Mouse (Mus musculus) heart, embryonic 16.5 days (tissue): ENCODE measurements around the gene Cks1b. TPM values are rescaled to one million over a fixed set of nuclear protein-coding genes. Genes with fewer than 3 reads are reported as not detected.

Experiments used
- ATAC-seq: fragments of 200-750 bp; cut with Nextera tagmentation; replicated peaks from 2 replicates; pipeline ENCODE4 v1.8.0; 2017; ENCODE audit warnings: moderate number of reproducible peaks; ENCODE audit not compliant: insufficient read depth, low FRiP score; ENCODE audit errors: extremely low read depth
- H3K27ac ChIP-seq: fragments of 300-500 bp; sonication (generic); 2 replicates; pipeline ENCODE4 v1.5.1; 2014; ENCODE audit warnings: mild to moderate bottlenecking, low read length, control low read depth, moderate library complexity
- H3K27me3 ChIP-seq: fragments of 300-500 bp; sonication (generic); 2 replicates; pipeline ENCODE4 v1.6.1; 2014; ENCODE audit warnings: low read length, mixed read lengths; ENCODE audit not compliant: control insufficient read depth, insufficient read depth
- H3K36me3 ChIP-seq: fragments of 300-500 bp; sonication (generic); 2 replicates; pipeline ENCODE4 v1.6.1; 2014; ENCODE audit not compliant: control insufficient read depth, insufficient read depth
- H3K4me1 ChIP-seq: fragments of 300-500 bp; sonication (generic); 2 replicates; pipeline ENCODE4 v1.6.1; 2014; ENCODE audit warnings: low read length, mixed read lengths; ENCODE audit not compliant: control insufficient read depth, insufficient read depth
- H3K4me2 ChIP-seq: fragments of 300-500 bp; sonication (generic); 2 replicates; pipeline ENCODE4 v1.6.1; 2014; ENCODE audit warnings: low read depth, mild to moderate bottlenecking, control low read depth, low read length
- H3K4me3 ChIP-seq: fragments of 300-500 bp; sonication (generic); 2 replicates; pipeline ENCODE4 v1.5.1; 2014; ENCODE audit warnings: mild to moderate bottlenecking, control low read depth, low read length
- H3K9ac ChIP-seq: fragments of 300-500 bp; sonication (generic); 2 replicates; pipeline ENCODE4 v1.6.1; 2014; ENCODE audit warnings: low read length, control low read depth
- H3K9me3 ChIP-seq: fragments of 300-500 bp; sonication (generic); replicated peaks from 2 replicates; pipeline ENCODE4 v1.6.1; 2016; ENCODE audit warnings: low read length; ENCODE audit not compliant: control insufficient read depth
- WGBS: fragments of 180-500 bp; shearing (Covaris S2); extraction: QIAGEN DNeasy Blood & Tissue Kit; methylation state at CpG from one replicate; pipeline ENCODE4 v1.1.7; 2014; 5-methylcytosine and 5-hydroxymethylcytosine counted together
- polyA plus RNA-seq: library from polyadenylated mRNA; unstranded; fragments of >200 nt; fragmentation: Nextera tagmentation; extraction: Ambion mirVana; gene quantifications from 2 replicates; pipeline ENCODE4 v1.2.1, GENCODE M21; 2015

Cks1b gene
- polyA plus RNA-seq, 1 experiment from 2014 or later, result 304 TPM

DNA sequence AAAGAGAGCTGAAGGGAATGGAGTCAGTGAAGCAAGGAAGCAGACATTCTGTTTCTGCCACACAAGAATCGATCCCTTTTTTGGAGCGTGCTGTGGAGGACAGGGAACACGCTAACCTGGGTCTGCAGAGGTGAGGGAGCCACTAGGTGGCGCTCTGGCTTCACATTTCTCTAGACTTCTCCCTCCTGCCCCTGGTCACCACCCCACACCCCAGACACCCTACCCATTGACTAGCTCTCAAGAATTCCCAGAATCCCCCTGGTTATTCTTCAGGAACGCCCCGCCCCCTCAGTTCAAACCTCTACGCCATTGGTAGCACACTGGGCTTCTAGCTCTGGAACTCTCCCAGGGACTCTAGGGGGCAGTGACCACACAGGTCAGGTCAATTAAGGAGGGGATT, 31.4 kb upstream of the Cks1b start:
- H3K4me2 ChIP-seq, result peak overlapping the region; percentile 15
- peak; percentile 65 for ATAC-seq
- H3K4me1 ChIP-seq, result peaks cover 20% of the 10 kb centered on the region
- whole genome bisulfite sequencing, result 35% methylated on average over 7 of the region's 7 CpGs
- H3K9ac ChIP-seq, result peak overlapping the region; percentile 55
- H3K9me3 ChIP-seq, result no peaks in the 10 kb centered on the region
- no peaks in the 10 kb centered on the region for H3K27me3 ChIP-seq
- no peak overlapping the region for H3K4me3 ChIP-seq
- H3K36me3 ChIP-seq, result peaks cover 23% of the 10 kb centered on the region
- peak overlapping the region; percentile 88 for H3K27ac ChIP-seq

DNA sequence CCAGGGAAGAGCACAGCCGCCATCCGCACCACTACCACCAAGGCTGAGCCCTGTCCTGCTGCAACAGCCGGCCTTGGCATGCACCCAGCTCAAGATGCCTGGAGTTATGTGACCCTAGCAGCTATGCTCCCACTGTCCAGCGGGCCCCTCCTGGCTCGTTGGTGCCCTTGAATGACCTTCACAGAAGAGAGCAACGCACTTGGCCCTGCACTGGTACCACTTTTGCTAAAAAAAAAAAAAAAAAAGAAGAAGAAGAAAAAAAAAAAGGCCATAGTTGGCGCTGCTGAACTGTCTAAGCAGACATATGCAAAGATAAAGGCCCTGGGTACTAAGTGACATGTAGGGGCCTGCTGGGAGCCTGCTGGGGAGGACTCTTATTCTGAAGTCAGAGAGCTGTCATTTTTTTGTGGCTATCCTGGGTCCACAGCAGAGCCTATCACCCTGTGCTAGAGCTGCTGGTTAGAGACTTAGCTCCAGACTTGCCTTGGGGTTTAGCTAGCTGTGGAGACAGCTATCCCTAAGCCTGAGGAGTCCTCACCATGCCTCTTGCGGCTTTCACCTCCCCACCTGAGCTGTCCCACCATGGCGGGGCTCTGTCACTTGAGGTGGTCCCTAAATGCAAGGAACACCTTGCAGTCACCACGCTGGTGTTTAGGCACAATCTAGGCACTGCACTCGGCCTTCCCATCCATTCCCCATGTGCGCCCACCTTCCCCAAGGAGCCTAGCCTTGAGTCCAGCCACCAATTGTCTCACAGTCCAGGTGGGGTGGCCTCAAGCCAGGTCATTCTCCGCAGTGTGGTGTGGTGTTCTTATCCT, 30.7 kb upstream of the Cks1b start:
- ATAC-seq, result peak; percentile 87
- H3K9ac ChIP-seq, result peak overlapping the region; percentile 62
- H3K4me2 ChIP-seq, result peak overlapping the region; percentile 15
- H3K27me3 ChIP-seq, result no peaks in the 10 kb centered on the region
- 35% methylated on average over 13 of the region's 13 CpGs for WGBS
- peaks cover 20% of the 10 kb centered on the region for H3K4me1 ChIP-seq
- H3K9me3 ChIP-seq, result no peaks in the 10 kb centered on the region
- H3K36me3 ChIP-seq, result peaks cover 27% of the 10 kb centered on the region
- H3K4me3 ChIP-seq, result no peak overlapping the region
- H3K27ac ChIP-seq, result peak overlapping the region; percentile 88

- H3K9ac ChIP-seq, result no peak overlapping the region
- no peaks in the 10 kb centered on the region for H3K9me3 ChIP-seq
- peaks cover 18% of the 10 kb centered on the region; the same call in 1 of the 2 replicates for H3K36me3 ChIP-seq
- no peak overlapping the region for H3K4me3 ChIP-seq
- no peaks in the 10 kb centered on the region for H3K27me3 ChIP-seq
- 83% methylated on average over 2 of the region's 2 CpGs for WGBS
- H3K27ac ChIP-seq, result no peak overlapping the region
- no peak for ATAC-seq
- no peak overlapping the region for H3K4me2 ChIP-seq
- H3K4me1 ChIP-seq, result peaks cover 8% of the 10 kb centered on the region
Measured at GRCm38 (mm10) chr3:89440691-89441090, 22.5 kb upstream of the Cks1b start.

DNA sequence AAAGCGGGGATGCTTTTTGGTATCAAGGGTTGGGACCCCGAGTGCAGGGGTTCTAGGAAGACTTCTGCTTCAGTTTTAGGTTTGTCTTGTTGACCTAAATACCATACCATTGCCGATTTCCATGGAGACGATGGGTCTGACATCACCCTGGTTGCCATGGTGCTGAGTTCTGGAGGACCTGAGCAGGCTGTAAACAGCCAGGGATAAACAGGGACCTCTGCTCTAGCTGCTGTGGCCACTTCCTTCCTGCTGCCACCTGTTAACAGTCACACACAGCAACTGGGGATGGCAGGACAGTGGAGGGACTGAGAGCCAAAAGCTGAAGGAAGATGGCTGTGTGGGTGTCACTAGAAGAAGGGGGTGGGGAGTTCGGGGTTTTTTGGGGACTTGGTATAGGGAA, 19.1 kb upstream of the Cks1b start:
- Histone ChIP-seq H3K4me1 (peaks cover 8% of the 10 kb centered on the region), H3K4me2 (peak overlapping the region; percentile 77), H3K27me3 (no peaks in the 10 kb centered on the region), H3K9me3 (no peaks in the 10 kb centered on the region), H3K4me3 (peak overlapping the region; percentile 76), H3K36me3 (peaks cover 16% of the 10 kb centered on the region), H3K9ac (peak overlapping the region; percentile 79), H3K27ac (peak overlapping the region; percentile 86)
- ATAC-seq, result 0 out of 2 replicates have a peak, but pooled peaks have one; percentile 19
- WGBS, result 21% methylated on average over 5 of the region's 5 CpGs

DNA sequence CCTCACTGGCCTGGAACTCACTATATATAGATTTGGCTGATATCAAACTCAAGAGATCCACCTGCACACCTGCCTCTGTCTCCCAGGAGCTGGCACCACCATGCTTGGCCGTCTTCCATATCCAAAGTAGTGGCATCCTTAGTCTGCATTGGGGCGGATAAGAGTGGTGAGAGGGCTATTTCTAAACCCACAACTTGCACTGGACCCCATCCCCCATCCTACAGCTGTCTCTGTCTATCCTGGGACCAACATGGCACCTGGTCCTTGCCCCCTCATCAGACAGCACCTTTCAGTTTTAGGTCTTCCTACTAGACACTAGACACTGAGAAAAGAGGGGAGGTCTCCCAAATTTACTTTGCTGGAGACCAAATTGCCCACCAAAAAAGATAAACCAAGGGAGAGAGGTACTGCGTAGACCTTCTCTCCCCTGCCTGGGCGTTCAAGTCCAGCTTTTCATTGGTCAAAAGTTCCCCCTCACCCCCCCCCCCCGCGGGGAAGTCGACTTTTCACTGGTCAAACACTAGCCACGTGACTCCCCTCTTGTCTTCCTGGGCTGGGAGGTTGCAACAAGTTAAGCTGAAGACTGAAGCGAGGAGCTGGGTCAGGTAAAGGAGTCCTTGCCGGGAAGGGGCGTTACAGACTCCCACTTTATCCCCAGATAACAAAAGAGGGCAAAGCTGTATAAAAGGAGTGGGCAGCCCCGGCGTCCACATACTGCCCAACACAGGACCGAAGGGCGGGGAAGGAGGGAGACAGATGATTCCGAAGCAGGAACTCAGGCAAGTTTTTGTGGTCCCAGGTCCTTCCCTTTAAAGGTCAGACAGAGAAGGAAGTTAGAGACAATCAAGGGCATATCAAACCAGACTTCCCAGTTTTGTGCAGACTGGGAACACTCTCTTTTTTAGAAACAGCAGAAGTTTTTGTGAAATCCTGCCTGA, 18.3 kb upstream of the Cks1b start, which contains the start of gene Pbxip1:
Pbxip1 (plus strand) TSS at position 531 of the 938 bp plus-strand sequence.
- Histone ChIP-seq H3K27ac (peak within 1 kb of the TSS; percentile 86), H3K4me2 (peak within 1 kb of the TSS; percentile 77), H3K4me3 (peak within 1 kb of the TSS; percentile 76), H3K9me3 (no peaks in the 10 kb centered on the region), H3K9ac (peak within 1 kb of the TSS; percentile 79), H3K27me3 (no peaks in the 10 kb centered on the region), H3K4me1 (peaks cover 11% of the 10 kb centered on the region), H3K36me3 (peaks cover 16% of the 10 kb centered on the region)
- 3% methylated on average over 16 of the region's 16 CpGs for WGBS
- peak; percentile 89 for ATAC-seq

DNA sequence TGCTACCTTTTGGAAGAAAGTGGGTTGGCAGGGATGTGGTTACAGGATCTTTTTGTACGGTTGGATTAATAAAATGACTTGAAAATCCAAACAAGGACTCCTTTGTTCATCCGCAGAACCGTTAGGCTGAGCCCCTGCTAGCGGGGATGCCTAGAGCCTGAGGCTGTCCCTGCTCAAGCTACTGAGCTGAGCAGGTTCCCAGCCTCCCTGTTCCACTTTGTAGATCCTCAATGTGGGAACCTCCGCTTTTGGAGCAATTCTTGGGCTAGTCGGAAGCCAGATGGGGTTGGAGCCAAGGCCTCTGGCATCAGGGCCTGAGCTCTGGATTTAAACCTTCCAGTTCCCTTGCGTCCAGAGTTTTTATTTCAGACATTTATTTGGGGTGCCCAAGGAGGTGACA, 16.9 kb upstream of the Cks1b start:
- Histone ChIP-seq H3K4me3 (no peak overlapping the region), H3K9ac (no peak overlapping the region), H3K9me3 (no peaks in the 10 kb centered on the region), H3K4me1 (peaks cover 18% of the 10 kb centered on the region), H3K27me3 (no peaks in the 10 kb centered on the region), H3K4me2 (no peak overlapping the region), H3K36me3 (peaks cover 16% of the 10 kb centered on the region), H3K27ac (no peak overlapping the region)
- WGBS, result 81% methylated on average over 7 of the region's 7 CpGs
- no peak for ATAC-seq

DNA sequence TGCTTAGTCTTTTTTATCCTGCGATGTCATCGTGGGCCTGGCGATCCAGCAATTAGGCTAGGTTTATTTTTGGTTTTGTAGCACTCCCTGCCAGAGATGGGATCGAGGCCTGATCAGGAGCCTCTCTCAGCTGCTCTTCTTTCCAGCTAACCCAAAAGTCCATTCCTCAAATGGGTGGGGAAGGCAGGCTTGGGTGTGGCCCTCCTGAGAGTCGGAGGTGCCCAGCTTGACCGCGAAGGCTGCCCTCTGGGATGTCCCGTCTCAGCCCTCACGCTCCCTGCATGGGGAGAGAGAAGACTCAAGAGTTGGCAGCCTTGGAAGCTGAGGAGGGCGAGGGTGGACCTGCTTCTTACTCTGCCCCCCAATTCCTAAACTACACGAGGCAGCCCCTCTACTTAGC, 16.3 kb upstream of the Cks1b start:
- Histone ChIP-seq H3K9ac (no peak overlapping the region), H3K4me1 (peaks cover 18% of the 10 kb centered on the region), H3K27ac (no peak overlapping the region), H3K4me3 (no peak overlapping the region), H3K9me3 (no peaks in the 10 kb centered on the region), H3K36me3 (peaks cover 14% of the 10 kb centered on the region), H3K27me3 (no peaks in the 10 kb centered on the region), H3K4me2 (no peak overlapping the region)
- no peak for ATAC-seq
- 75% methylated on average over 11 of the region's 11 CpGs for WGBS

DNA sequence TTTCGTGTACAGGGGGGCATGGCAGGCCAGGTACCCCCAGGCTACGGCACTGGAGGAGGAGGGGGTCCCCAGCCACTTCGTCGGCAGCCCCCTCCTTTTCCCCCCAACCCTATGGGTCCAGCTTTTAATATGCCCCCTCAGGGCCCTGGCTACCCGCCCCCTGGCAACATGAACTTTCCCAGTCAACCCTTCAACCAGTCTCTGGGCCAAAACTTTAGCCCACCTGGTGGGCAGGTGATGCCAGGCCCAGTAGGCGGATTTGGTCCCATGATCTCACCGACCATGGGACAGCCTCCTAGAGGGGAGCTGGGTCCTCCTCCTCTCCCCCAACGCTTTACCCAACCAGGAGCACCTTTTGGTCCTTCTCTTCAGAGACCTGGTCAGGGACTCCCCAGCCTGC, 14.4 kb upstream of the Cks1b start:
- no peaks in the 10 kb centered on the region for H3K27me3 ChIP-seq
- no peak overlapping the region for H3K27ac ChIP-seq
- no peak overlapping the region for H3K4me3 ChIP-seq
- peaks cover 18% of the 10 kb centered on the region for H3K4me1 ChIP-seq
- H3K36me3 ChIP-seq, result peaks cover 20% of the 10 kb centered on the region
- ATAC-seq, result no peak
- no peak overlapping the region for H3K9ac ChIP-seq
- WGBS, result 96% methylated on average over 8 of the region's 8 CpGs
- H3K4me2 ChIP-seq, result no peak overlapping the region
- no peaks in the 10 kb centered on the region for H3K9me3 ChIP-seq
